Mouse (Mus musculus): ENCODE measurements around the gene Zmiz1. TPM values are rescaled to one million over a fixed set of nuclear protein-coding genes. Genes with fewer than 3 reads are reported as not detected.

Gene Zmiz1
- polyA plus RNA-seq, 1 experiment from 2014 or later, result 22.4 TPM

GRCm38 (mm10) chr14:25549125-25549524 lies 90.1 kb downstream of the Zmiz1 start:
- Histone ChIP-seq H3K27me3 (ENCODE audit: control insufficient read depth, insufficient read depth, low read depth, low read length) (no peaks in the 10 kb centered on the region), H3K36me3 (ENCODE audit: control insufficient read depth, insufficient read depth, low read length) (no peaks in the 10 kb centered on the region), H3K9me3 (ENCODE audit: control insufficient read depth, low read length) (no peaks in the 10 kb centered on the region), H3K9ac (ENCODE audit: low read length) (no peak overlapping the region), H3K4me2 (ENCODE audit: low read depth, low read length) (no peak overlapping the region), H3K27ac (ENCODE audit: low read length) (no peak overlapping the region), H3K4me3 (ENCODE audit: low read length) (no peak overlapping the region), H3K4me1 (replicated peaks; ENCODE audit: control insufficient read depth, insufficient read depth, low read length) (peaks cover 32% of the 10 kb centered on the region)
- 79% methylated on average over 7 of the region's 7 CpGs for WGBS
- ATAC-seq (ENCODE audit: low read depth), result no peak

- Histone ChIP-seq H3K9me3 (ENCODE audit: control insufficient read depth, low read length) (no peaks in the 10 kb centered on the region), H3K4me3 (ENCODE audit: low read length) (no peak overlapping the region), H3K4me1 (replicated peaks; ENCODE audit: control insufficient read depth, insufficient read depth, low read length) (peaks cover 40% of the 10 kb centered on the region), H3K27ac (ENCODE audit: low read length) (no peak overlapping the region), H3K27me3 (ENCODE audit: control insufficient read depth, insufficient read depth, low read depth, low read length) (no peaks in the 10 kb centered on the region), H3K36me3 (ENCODE audit: control insufficient read depth, insufficient read depth, low read length) (no peaks in the 10 kb centered on the region), H3K9ac (ENCODE audit: low read length) (no peak overlapping the region), H3K4me2 (ENCODE audit: low read depth, low read length) (no peak overlapping the region)
- no peak for ATAC-seq (ENCODE audit: low read depth)
- 59% methylated on average over 10 of the region's 10 CpGs for WGBS
These were observed 91.2 kb downstream of the Zmiz1 start for GRCm38 (mm10) chr14:25549871-25550840.

GRCm38 (mm10) chr14:25551731-25552130 lies 92.7 kb downstream of the Zmiz1 start:
- Histone ChIP-seq H3K36me3 (ENCODE audit: control insufficient read depth, insufficient read depth, low read length) (no peaks in the 10 kb centered on the region), H3K4me2 (ENCODE audit: low read depth, low read length) (no peak overlapping the region), H3K9ac (ENCODE audit: low read length) (no peak overlapping the region), H3K9me3 (ENCODE audit: control insufficient read depth, low read length) (no peaks in the 10 kb centered on the region), H3K4me3 (ENCODE audit: low read length) (no peak overlapping the region), H3K4me1 (replicated peaks; ENCODE audit: control insufficient read depth, insufficient read depth, low read length) (peaks cover 47% of the 10 kb centered on the region), H3K27me3 (ENCODE audit: control insufficient read depth, insufficient read depth, low read depth, low read length) (no peaks in the 10 kb centered on the region), H3K27ac (ENCODE audit: low read length) (no peak overlapping the region)
- WGBS, result 28% methylated on average over 2 of the region's 2 CpGs
- no peak for ATAC-seq (ENCODE audit: low read depth)

GRCm38 (mm10) chr14:25553382-25553781 lies 94.4 kb downstream of the Zmiz1 start:
- Histone ChIP-seq H3K4me3 (ENCODE audit: low read length) (no peak overlapping the region), H3K4me1 (replicated peaks; ENCODE audit: control insufficient read depth, insufficient read depth, low read length) (peaks cover 48% of the 10 kb centered on the region), H3K4me2 (ENCODE audit: low read depth, low read length) (no peak overlapping the region), H3K27me3 (ENCODE audit: control insufficient read depth, insufficient read depth, low read depth, low read length) (no peaks in the 10 kb centered on the region), H3K9ac (ENCODE audit: low read length) (no peak overlapping the region), H3K9me3 (ENCODE audit: control insufficient read depth, low read length) (no peaks in the 10 kb centered on the region), H3K36me3 (ENCODE audit: control insufficient read depth, insufficient read depth, low read length) (no peaks in the 10 kb centered on the region), H3K27ac (ENCODE audit: low read length) (no peak overlapping the region)
- WGBS, result 57% methylated on average over 2 of the region's 2 CpGs
- ATAC-seq (ENCODE audit: low read depth), result no peak

- Histone ChIP-seq H3K9ac (ENCODE audit: low read length) (peak overlapping the region; percentile 25), H3K27ac (ENCODE audit: low read length) (peak overlapping the region; percentile 51), H3K36me3 (ENCODE audit: control insufficient read depth, insufficient read depth, low read length) (no peaks in the 10 kb centered on the region), H3K4me1 (replicated peaks; ENCODE audit: control insufficient read depth, insufficient read depth, low read length) (peaks cover 45% of the 10 kb centered on the region), H3K4me3 (ENCODE audit: low read length) (no peak overlapping the region), H3K27me3 (ENCODE audit: control insufficient read depth, insufficient read depth, low read depth, low read length) (no peaks in the 10 kb centered on the region), H3K9me3 (ENCODE audit: control insufficient read depth, low read length) (no peaks in the 10 kb centered on the region), H3K4me2 (ENCODE audit: low read depth, low read length) (0 out of 2 replicates have a peak overlapping the region, but pooled peaks have one; percentile 15)
- WGBS, result 23% methylated on average over 8 of the region's 8 CpGs
- ATAC-seq (ENCODE audit: low read depth), result no peak
These were observed 95.8 kb downstream of the Zmiz1 start for GRCm38 (mm10) chr14:25554781-25555180.

- Histone ChIP-seq H3K27me3 (ENCODE audit: control insufficient read depth, insufficient read depth, low read depth, low read length) (no peaks in the 10 kb centered on the region), H3K4me3 (ENCODE audit: low read length) (no peak overlapping the region), H3K9me3 (ENCODE audit: control insufficient read depth, low read length) (no peaks in the 10 kb centered on the region), H3K27ac (ENCODE audit: low read length) (peak overlapping the region; percentile 51), H3K4me1 (replicated peaks; ENCODE audit: control insufficient read depth, insufficient read depth, low read length) (peaks cover 51% of the 10 kb centered on the region), H3K4me2 (ENCODE audit: low read depth, low read length) (peak overlapping the region; percentile 15; the same call in 1 of the 2 replicates), H3K9ac (ENCODE audit: low read length) (peak overlapping the region; percentile 25; the same call in 1 of the 2 replicates), H3K36me3 (ENCODE audit: control insufficient read depth, insufficient read depth, low read length) (no peaks in the 10 kb centered on the region)
- peak; percentile 15; the same call in 1 of the 2 replicates for ATAC-seq (ENCODE audit: low read depth)
- 13% methylated on average over 10 of the region's 10 CpGs for WGBS
These were observed 96.4 kb downstream of the Zmiz1 start for GRCm38 (mm10) chr14:25555291-25555781.

- H3K9ac ChIP-seq (ENCODE audit: low read length), result no peak overlapping the region
- H3K4me2 ChIP-seq (ENCODE audit: low read depth, low read length), result peak overlapping the region; percentile 15; the same call in 1 of the 2 replicates
- peaks cover 51% of the 10 kb centered on the region for H3K4me1 ChIP-seq (replicated peaks; ENCODE audit: control insufficient read depth, insufficient read depth, low read length)
- no peaks in the 10 kb centered on the region for H3K27me3 ChIP-seq (ENCODE audit: control insufficient read depth, insufficient read depth, low read depth, low read length)
- 14% methylated on average over 7 of the region's 7 CpGs for WGBS
- no peak overlapping the region for H3K4me3 ChIP-seq (ENCODE audit: low read length)
- 0 out of 2 replicates have a peak, but pooled peaks cover 2% of the 10 kb centered on the region for H3K36me3 ChIP-seq (ENCODE audit: control insufficient read depth, insufficient read depth, low read length)
- no peaks in the 10 kb centered on the region for H3K9me3 ChIP-seq (ENCODE audit: control insufficient read depth, low read length)
- peak overlapping the region; percentile 51 for H3K27ac ChIP-seq (ENCODE audit: low read length)
- ATAC-seq (ENCODE audit: low read depth), result 0 out of 2 replicates have a peak, but pooled peaks have one; percentile 11
These were observed 96.9 kb downstream of the Zmiz1 start for GRCm38 (mm10) chr14:25555848-25556247.

- peak overlapping the region; percentile 24; the same call in 1 of the 2 replicates for H3K4me2 ChIP-seq (ENCODE audit: low read depth, low read length)
- WGBS, result 13% methylated on average over 8 of the region's 8 CpGs
- H3K9me3 ChIP-seq (ENCODE audit: control insufficient read depth, low read length), result no peaks in the 10 kb centered on the region
- H3K36me3 ChIP-seq (ENCODE audit: control insufficient read depth, insufficient read depth, low read length), result 0 out of 2 replicates have a peak, but pooled peaks cover 2% of the 10 kb centered on the region
- H3K27ac ChIP-seq (ENCODE audit: low read length), result peak overlapping the region; percentile 84
- 0 out of 2 replicates have a peak overlapping the region, but pooled peaks have one; percentile 17 for H3K9ac ChIP-seq (ENCODE audit: low read length)
- peak; percentile 64 for ATAC-seq (ENCODE audit: low read depth)
- H3K27me3 ChIP-seq (ENCODE audit: control insufficient read depth, insufficient read depth, low read depth, low read length), result no peaks in the 10 kb centered on the region
- peaks cover 53% of the 10 kb centered on the region for H3K4me1 ChIP-seq (replicated peaks; ENCODE audit: control insufficient read depth, insufficient read depth, low read length)
- no peak overlapping the region for H3K4me3 ChIP-seq (ENCODE audit: low read length)
These were observed 98.0 kb downstream of the Zmiz1 start for GRCm38 (mm10) chr14:25557014-25557413.

GRCm38 (mm10) chr14:25558479-25558878 lies 99.5 kb downstream of the Zmiz1 start:
- no peak overlapping the region for H3K4me2 ChIP-seq (ENCODE audit: low read depth, low read length)
- H3K27ac ChIP-seq (ENCODE audit: low read length), result no peak overlapping the region
- 0 out of 2 replicates have a peak, but pooled peaks cover 2% of the 10 kb centered on the region for H3K36me3 ChIP-seq (ENCODE audit: control insufficient read depth, insufficient read depth, low read length)
- H3K4me1 ChIP-seq (replicated peaks; ENCODE audit: control insufficient read depth, insufficient read depth, low read length), result peaks cover 49% of the 10 kb centered on the region
- no peak for ATAC-seq (ENCODE audit: low read depth)
- H3K9ac ChIP-seq (ENCODE audit: low read length), result no peak overlapping the region
- WGBS, result 88% methylated on average over 1 of the region's 1 CpGs
- no peaks in the 10 kb centered on the region for H3K27me3 ChIP-seq (ENCODE audit: control insufficient read depth, insufficient read depth, low read depth, low read length)
- H3K4me3 ChIP-seq (ENCODE audit: low read length), result no peak overlapping the region
- H3K9me3 ChIP-seq (ENCODE audit: control insufficient read depth, low read length), result no peaks in the 10 kb centered on the region

Measured in lung, embryonic 16.5 days (tissue).